Mouse (Mus musculus) megakaryocyte, embryonic 14.5 days (primary cell): Measurements from ENCODE around the gene Sppl2c.

ENCODE experiments used
- FLI1 ChIP-seq: IDR thresholded peaks from 2 replicates; pipeline ENCODE4 v1.6.1; 2012; ENCODE audit warnings: low read length, inconsistent platforms, mixed read lengths
- GATA1 ChIP-seq: IDR thresholded peaks from 3 replicates; pipeline ENCODE4 v1.6.1; 2012; ENCODE audit warnings: mixed read lengths, low read length, inconsistent platforms, borderline replicate concordance

- TF ChIP-seq GATA1 (no peak), FLI1 (no peak)
Measured at GRCm38 (mm10) chr11:104182141-104182540, 4.0 kb upstream of the Sppl2c start.
